Mouse (Mus musculus) neural tube, embryonic 12.5 days (tissue): ENCODE measurements around the gene Serinc5. TPM values are rescaled to one million over a fixed set of nuclear protein-coding genes. Genes with fewer than 3 reads are reported as not detected.

Experiments used
- ATAC-seq: fragments of 200-750 bp; cut with Nextera tagmentation; 2 replicates; pipeline ENCODE4 v1.8.0; 2017; ENCODE audit warnings: low read depth, mild to moderate bottlenecking, moderate TSS enrichment, moderate library complexity; ENCODE audit not compliant: low FRiP score
- H3K27ac ChIP-seq: fragments of 300-500 bp; sonication (generic); 2 replicates; pipeline ENCODE4 v1.5.1; 2016
- H3K27me3 ChIP-seq: fragments of 300-500 bp; sonication (generic); replicated peaks from 2 replicates; pipeline ENCODE4 v1.6.1; 2016; ENCODE audit warnings: mild to moderate bottlenecking
- H3K36me3 ChIP-seq: fragments of 300-500 bp; sonication (generic); 2 replicates; pipeline ENCODE4 v1.6.1; 2016; ENCODE audit warnings: mild to moderate bottlenecking
- H3K4me1 ChIP-seq: fragments of 300-500 bp; sonication (generic); 2 replicates; pipeline ENCODE4 v1.6.1; 2016
- H3K4me2 ChIP-seq: fragments of 300-500 bp; sonication (generic); replicated peaks from 2 replicates; pipeline ENCODE4 v1.6.1; 2016; ENCODE audit warnings: mild to moderate bottlenecking
- H3K4me3 ChIP-seq: fragments of 300-500 bp; sonication (generic); 2 replicates; pipeline ENCODE4 v1.5.1; 2016
- H3K9ac ChIP-seq: fragments of 300-500 bp; sonication (generic); 2 replicates; pipeline ENCODE4 v1.6.1; 2016; ENCODE audit warnings: mild to moderate bottlenecking
- H3K9me3 ChIP-seq: fragments of 300-500 bp; sonication (generic); 2 replicates; pipeline ENCODE4 v1.6.1; 2016; ENCODE audit warnings: mild to moderate bottlenecking
- WGBS: fragments of 180-500 bp; shearing (Covaris S2); methylation state at CpG from one replicate; pipeline ENCODE4 v1.1.7; 2016; 5-methylcytosine and 5-hydroxymethylcytosine counted together
- polyA plus RNA-seq: library from polyadenylated mRNA; unstranded; fragments of >200 nt; fragmentation: Nextera tagmentation; extraction: Ambion mirVana; gene quantifications from 2 replicates; pipeline ENCODE4 v1.2.1, GENCODE M21; 2016

Serinc5 gene
- polyA plus RNA-seq, 1 experiment from 2014 or later, result 27.9 TPM

DNA sequence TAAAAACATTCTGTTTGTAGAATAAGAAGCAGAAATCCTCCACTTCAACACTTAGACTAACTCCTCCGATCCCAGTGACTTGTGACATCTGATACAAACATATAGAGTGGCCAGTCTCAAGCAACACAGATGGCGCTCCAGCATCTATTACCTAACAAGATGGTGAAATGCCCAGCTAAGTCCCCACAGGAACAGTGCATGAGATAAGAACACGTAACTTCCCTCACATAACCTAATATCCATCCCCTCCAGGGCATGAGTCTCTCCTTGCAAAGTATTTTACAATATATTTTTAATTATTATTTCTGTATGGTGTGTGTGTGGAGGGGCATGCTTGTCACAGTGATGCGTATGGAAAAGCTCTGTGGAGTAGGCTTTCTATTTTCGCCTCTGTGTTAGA lies 15.8 kb downstream of the Serinc5 start:
- Histone ChIP-seq H3K27ac (no peak overlapping the region), H3K27me3 (no peaks in the 10 kb centered on the region), H3K9me3 (peaks cover 10% of the 10 kb centered on the region; the same call in 1 of the 2 replicates), H3K36me3 (peaks cover 31% of the 10 kb centered on the region), H3K9ac (no peak overlapping the region), H3K4me1 (peaks cover under 1% of the 10 kb centered on the region; the same call in 1 of the 2 replicates), H3K4me3 (no peak overlapping the region), H3K4me2 (no peak overlapping the region)
- WGBS, result 93% methylated on average over 5 of the region's 5 CpGs
- no peak for ATAC-seq

DNA sequence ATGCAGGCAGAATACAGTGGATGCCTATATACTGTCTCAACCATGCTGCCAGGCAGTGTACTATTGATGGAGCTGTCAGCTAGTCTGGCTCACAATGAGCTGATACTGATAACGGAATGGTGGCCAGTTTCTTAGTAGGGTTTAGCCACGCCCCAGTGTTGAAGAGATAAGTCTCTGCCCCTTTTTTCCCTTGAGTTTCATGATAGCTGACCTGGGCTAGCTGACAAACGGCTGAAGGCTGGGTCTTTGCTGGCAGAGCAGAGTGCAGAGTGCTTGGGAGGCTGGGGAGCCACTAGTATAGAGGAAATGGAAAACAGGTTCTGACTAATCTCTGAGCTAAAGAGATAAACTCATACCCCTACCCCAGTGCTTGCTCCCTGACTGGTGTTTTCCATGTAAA lies 18.6 kb downstream of the Serinc5 start:
- H3K36me3 ChIP-seq, result peaks cover 31% of the 10 kb centered on the region
- WGBS, result 95% methylated on average over 3 of the region's 3 CpGs

DNA sequence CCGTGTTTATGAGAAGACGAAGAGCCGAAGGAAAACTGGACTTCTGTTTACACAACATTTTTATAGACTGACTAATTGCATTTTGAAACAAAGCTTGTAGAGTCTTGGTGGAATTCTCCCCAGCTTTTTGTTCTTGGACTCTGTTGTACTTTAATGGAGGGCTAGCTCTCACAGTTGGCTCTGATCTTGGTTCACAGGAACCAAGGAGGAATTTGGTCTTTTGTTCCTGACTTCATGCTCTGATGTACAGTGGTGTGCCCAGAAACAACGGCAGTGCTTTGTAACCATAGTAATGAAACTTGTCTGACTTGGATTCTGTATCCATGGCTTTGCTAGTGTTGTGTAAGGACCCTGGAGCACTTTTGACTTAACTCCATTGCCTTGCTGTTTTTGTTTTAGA lies 20.6 kb downstream of the Serinc5 start:
- H3K9me3 ChIP-seq, result peaks cover 10% of the 10 kb centered on the region; the same call in 1 of the 2 replicates
- no peak overlapping the region for H3K27ac ChIP-seq
- no peaks in the 10 kb centered on the region for H3K27me3 ChIP-seq
- peaks cover 18% of the 10 kb centered on the region for H3K36me3 ChIP-seq
- no peak overlapping the region for H3K4me3 ChIP-seq
- H3K4me2 ChIP-seq, result no peak overlapping the region
- H3K4me1 ChIP-seq, result peaks cover 35% of the 10 kb centered on the region
- H3K9ac ChIP-seq, result no peak overlapping the region
- ATAC-seq, result no peak; the same call in 1 of the 2 replicates
- 53% methylated on average over 4 of the region's 4 CpGs for WGBS

More for the DNA sequence above, 18.6 kb downstream of the Serinc5 start:
- Histone ChIP-seq H3K27me3 (no peaks in the 10 kb centered on the region), H3K4me1 (peaks cover 23% of the 10 kb centered on the region), H3K9me3 (peaks cover 10% of the 10 kb centered on the region; the same call in 1 of the 2 replicates), H3K4me2 (no peak overlapping the region), H3K4me3 (no peak overlapping the region), H3K27ac (no peak overlapping the region), H3K9ac (no peak overlapping the region)
- ATAC-seq, result no peak

DNA sequence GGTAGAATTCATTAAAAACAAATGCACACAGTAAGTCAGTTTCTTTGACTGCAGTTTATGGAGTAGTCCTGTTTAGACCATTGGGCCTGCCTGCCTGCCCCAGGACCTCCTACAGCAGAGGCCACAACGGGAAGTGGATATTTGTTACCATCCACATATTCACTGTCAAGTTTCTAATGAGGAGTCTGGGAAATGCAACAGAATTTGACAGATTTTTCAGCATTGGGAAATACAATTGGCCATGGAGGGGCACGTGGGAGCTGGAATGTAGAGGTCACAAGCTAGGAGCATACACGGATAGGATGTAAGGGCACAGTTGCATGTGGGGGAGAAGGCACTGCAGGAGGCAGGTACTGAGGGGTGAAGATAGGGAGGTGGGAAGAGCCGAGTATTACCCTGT lies 21.7 kb downstream of the Serinc5 start:
- Histone ChIP-seq H3K9ac (0 out of 2 replicates have a peak overlapping the region, but pooled peaks have one; percentile 6), H3K27me3 (no peaks in the 10 kb centered on the region), H3K36me3 (peaks cover 7% of the 10 kb centered on the region), H3K27ac (no peak overlapping the region), H3K9me3 (peaks cover 10% of the 10 kb centered on the region; the same call in 1 of the 2 replicates), H3K4me2 (no peak overlapping the region), H3K4me1 (peaks cover 44% of the 10 kb centered on the region), H3K4me3 (no peak overlapping the region)
- ATAC-seq, result no peak
- 42% methylated on average over 4 of the region's 4 CpGs for WGBS

DNA sequence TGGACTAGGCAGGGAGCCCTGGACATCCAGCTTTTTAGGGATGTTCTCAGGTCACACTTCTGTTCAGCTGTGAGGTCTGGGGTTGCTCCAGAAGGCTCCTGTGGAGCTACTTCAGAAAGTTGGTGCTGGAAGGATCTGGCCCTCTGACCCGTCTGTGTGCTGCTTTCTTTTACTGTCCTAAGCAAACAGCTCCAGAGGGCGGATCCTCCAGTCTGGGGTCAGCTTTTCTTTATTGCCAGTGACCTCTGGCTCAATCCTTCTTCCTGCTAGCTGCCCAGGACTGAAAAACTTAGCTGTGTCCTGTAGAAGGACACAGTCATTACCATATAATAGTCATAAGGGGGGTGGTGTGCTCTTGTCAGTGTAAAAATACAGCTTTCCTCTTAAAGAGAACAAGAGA lies 24.1 kb downstream of the Serinc5 start:
- H3K9ac ChIP-seq, result no peak overlapping the region
- no peak overlapping the region for H3K4me2 ChIP-seq
- no peaks in the 10 kb centered on the region for H3K36me3 ChIP-seq
- WGBS, result 6% methylated on average over 2 of the region's 2 CpGs
- H3K27me3 ChIP-seq, result no peaks in the 10 kb centered on the region
- no peak overlapping the region for H3K4me3 ChIP-seq
- peaks cover 56% of the 10 kb centered on the region for H3K4me1 ChIP-seq
- H3K9me3 ChIP-seq, result peaks cover 2% of the 10 kb centered on the region; the same call in 1 of the 2 replicates
- ATAC-seq, result no peak
- H3K27ac ChIP-seq, result no peak overlapping the region

DNA sequence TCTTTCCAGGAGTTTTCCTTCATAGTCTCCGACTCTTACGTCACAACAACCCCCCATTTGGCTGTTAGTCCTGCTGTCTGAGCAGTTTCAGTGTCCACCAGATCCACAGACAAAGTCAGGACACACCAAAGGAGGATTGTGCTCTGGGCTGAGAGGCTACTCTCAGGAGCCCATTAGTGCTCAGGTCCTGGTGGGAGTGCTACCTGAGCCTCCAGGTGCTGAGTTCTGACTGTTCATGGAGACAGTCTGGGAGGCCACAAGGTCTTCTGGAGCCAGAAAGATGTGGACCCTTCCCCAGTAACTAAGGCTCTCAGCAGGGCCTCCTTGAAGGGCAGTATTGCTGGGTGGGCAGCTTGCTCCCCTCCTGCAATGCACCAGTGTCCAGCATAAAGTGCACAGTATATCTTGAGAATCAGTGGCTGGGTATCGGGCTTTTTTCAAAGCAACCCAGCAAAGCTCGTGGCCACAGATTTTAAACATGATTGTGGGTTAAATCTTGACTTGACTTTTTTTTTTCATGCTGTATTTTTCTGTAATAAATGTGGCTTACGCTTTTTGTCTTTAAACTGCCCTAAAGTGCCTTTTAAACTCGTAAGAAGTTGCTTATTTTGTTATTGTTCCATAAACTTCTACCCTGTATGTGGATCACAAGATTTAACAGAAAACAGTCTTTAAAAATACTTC lies 25.5 kb downstream of the Serinc5 start:
- ATAC-seq, result no peak
- WGBS, result 61% methylated on average over 6 of the region's 6 CpGs
- Histone ChIP-seq H3K4me2 (no peak overlapping the region), H3K4me3 (no peak overlapping the region), H3K27me3 (no peaks in the 10 kb centered on the region), H3K9me3 (no peaks in the 10 kb centered on the region), H3K27ac (0 out of 2 replicates have a peak overlapping the region, but pooled peaks have one; percentile 26), H3K9ac (no peak overlapping the region), H3K36me3 (no peaks in the 10 kb centered on the region), H3K4me1 (peaks cover 56% of the 10 kb centered on the region)

DNA sequence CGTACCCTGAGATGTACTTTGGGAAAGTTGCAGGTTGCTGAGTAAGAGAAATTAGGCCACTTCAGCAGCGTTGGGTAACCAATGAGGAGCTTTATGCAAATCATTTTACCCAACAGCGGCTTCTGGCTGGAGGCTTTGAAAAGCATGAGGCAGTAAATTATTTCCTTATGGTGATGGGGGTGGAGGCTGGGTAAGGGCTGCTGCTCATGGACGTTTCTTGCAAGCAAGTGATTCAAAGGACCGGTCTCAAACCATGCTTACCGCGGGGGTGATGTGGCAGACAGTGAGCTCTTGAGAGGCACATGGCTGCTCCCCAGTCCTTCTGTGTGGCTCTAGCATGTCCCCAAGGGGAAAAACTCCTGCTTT lies 26.0 kb downstream of the Serinc5 start:
- Histone ChIP-seq H3K9me3 (no peaks in the 10 kb centered on the region), H3K27ac (no peak overlapping the region), H3K9ac (no peak overlapping the region), H3K27me3 (no peaks in the 10 kb centered on the region), H3K4me2 (peak overlapping the region; percentile 45), H3K4me3 (no peak overlapping the region), H3K4me1 (peaks cover 53% of the 10 kb centered on the region), H3K36me3 (no peaks in the 10 kb centered on the region)
- WGBS, result under 1% methylated on average over 7 of the region's 7 CpGs
- peak; percentile 87 for ATAC-seq

DNA sequence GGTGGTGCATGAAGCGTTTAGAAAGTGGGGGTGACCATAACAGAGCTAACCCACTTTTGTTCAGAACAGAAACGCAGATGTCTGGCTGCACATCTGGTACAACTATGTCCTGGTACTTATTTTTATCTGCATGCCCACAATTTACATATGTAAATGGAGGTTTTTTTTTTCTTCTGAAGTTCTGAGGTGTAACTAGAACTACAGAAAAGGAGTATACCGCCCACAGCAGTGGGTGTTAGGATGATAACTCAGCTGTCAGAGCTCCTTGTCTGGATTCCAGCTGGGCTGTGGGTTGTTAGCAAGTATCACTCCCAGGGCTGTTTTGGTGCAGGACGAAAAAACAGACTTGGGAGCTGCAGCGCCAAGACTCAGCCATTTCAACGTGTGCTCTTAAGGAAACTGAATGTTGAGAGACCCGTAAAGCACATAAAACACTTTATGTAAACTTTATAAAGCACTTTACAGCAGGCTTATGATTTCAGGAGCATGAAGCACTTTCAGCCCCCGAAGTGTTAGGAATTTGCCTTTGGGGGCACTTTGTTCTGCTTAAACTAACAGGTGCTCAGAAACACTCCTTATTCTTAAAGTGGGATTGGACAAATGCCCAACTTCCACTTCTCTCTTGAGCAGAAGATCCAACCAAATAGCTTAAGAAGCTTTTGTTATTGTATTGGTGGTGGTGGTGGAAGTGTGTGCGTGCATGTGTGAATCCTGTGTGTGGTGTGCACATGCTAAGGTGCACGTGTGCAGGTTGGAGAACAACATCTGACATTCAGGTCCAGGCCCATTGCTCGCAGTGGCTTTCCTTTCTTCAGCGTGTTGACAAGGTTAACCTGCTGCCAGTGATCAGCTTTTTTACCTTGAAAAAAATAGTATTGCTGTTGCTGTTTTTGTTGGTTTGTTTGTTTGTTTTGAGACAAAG lies 28.5 kb downstream of the Serinc5 start:
- WGBS, result 63% methylated on average over 12 of the region's 12 CpGs
- Histone ChIP-seq H3K36me3 (no peaks in the 10 kb centered on the region), H3K4me1 (peaks cover 33% of the 10 kb centered on the region), H3K4me2 (no peak overlapping the region), H3K27me3 (no peaks in the 10 kb centered on the region), H3K27ac (no peak overlapping the region), H3K9ac (no peak overlapping the region), H3K4me3 (no peak overlapping the region), H3K9me3 (no peaks in the 10 kb centered on the region)
- ATAC-seq, result no peak

DNA sequence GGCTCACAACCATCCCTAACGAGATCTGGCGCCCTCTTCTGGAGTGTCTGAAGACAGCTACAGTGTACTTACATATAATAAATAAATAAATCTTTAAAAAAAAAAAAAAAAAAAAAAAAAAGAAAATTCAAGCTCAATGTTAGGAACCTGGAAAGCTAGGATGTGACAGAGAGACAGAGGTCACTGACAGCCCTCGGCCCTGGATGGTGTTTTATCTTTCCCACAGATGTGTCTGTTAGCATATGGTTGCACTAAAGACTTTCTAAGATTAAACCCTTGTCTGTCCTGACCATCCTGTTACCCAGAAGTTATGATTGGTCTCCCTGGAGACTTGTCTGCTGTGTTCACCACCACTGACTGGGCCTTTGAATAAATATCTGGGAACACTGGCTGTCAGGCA lies 33.3 kb downstream of the Serinc5 start:
- Histone ChIP-seq H3K4me2 (no peak overlapping the region), H3K9me3 (no peaks in the 10 kb centered on the region), H3K27ac (no peak overlapping the region), H3K27me3 (no peaks in the 10 kb centered on the region), H3K36me3 (no peaks in the 10 kb centered on the region), H3K9ac (no peak overlapping the region), H3K4me3 (no peak overlapping the region), H3K4me1 (peaks cover 6% of the 10 kb centered on the region; the same call in 1 of the 2 replicates)
- ATAC-seq, result no peak
- 82% methylated on average over 3 of the region's 3 CpGs for whole genome bisulfite sequencing

DNA sequence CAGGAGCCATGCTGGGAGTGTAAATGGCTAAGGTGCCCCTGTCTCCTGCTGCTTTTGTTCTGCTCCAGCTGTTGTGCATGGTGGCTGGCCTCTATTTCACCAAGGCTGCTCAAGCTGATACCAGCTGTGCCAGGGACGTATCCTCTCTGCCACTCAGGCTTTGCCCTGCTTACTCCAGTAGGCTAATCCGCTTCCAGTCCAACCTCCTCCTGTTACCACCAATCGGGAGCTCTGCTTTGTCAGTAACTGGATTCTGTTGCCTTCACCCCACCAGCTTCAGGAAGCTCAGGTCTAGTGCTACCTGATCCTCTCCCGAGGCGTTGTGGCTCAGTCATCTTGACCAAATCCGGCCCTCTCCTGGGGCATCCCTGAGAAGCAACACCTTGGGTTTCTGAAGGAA lies 33.9 kb downstream of the Serinc5 start:
- Histone ChIP-seq H3K4me3 (no peak overlapping the region), H3K4me1 (0 out of 2 replicates have a peak, but pooled peaks cover under 1% of the 10 kb centered on the region), H3K27me3 (no peaks in the 10 kb centered on the region), H3K4me2 (no peak overlapping the region), H3K9ac (no peak overlapping the region), H3K9me3 (no peaks in the 10 kb centered on the region), H3K36me3 (no peaks in the 10 kb centered on the region), H3K27ac (no peak overlapping the region)
- WGBS, result 80% methylated on average over 6 of the region's 6 CpGs
- no peak; the same call in 1 of the 2 replicates for ATAC-seq

DNA sequence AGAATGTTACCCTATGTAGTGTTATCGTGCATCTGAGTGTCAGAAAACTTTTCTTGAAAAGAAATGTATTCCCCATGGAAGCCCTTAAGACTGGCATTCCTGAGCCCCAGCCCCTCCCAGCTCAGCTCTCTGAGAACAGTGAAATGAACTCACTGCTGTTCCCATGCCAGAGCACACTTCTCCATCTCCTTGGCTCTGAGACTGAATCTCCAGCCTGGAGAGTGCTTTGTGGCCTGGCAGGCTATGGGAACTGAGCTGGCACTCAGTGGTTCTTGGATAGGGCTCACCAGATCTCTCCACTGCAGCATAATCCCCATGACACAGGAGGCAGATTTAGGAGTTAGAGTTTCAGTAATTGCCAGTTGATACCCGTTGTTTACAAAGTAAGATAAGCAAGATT lies 36.8 kb downstream of the Serinc5 start:
- no peak overlapping the region for H3K27ac ChIP-seq

DNA sequence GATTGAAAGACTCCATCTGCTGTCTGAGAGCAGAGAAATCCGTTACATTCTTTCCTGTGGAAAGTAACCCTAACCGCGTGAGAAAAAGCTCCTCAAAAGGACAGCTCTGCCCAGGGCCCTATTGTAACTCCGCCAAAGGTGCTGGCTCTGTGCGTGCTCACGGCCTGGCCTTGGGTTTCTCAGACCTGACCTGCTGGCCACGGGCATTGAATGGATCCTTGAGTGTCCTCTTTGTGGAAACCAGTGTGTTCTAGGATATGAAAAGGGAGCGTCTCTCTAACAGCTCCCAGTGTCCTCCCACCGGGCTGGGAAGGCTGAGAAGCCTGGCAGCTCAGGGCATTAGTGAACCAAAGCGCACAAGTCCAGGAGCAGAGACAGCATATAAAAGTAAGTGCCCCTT lies 38.2 kb downstream of the Serinc5 start:
- Histone ChIP-seq H3K9me3 (no peaks in the 10 kb centered on the region), H3K36me3 (no peaks in the 10 kb centered on the region), H3K4me2 (no peak overlapping the region), H3K27ac (no peak overlapping the region), H3K9ac (no peak overlapping the region), H3K27me3 (no peaks in the 10 kb centered on the region), H3K4me1 (peaks cover 6% of the 10 kb centered on the region; the same call in 1 of the 2 replicates), H3K4me3 (no peak overlapping the region)
- no peak for ATAC-seq
- 84% methylated on average over 10 of the region's 10 CpGs for WGBS

More for the DNA sequence above, 36.8 kb downstream of the Serinc5 start:
- no peaks in the 10 kb centered on the region for H3K36me3 ChIP-seq
- H3K9ac ChIP-seq, result no peak overlapping the region
- WGBS, result 92% methylated on average over 2 of the region's 2 CpGs
- no peak for ATAC-seq
- H3K4me1 ChIP-seq, result no peaks in the 10 kb centered on the region
- no peak overlapping the region for H3K4me3 ChIP-seq
- H3K4me2 ChIP-seq, result no peak overlapping the region
- no peaks in the 10 kb centered on the region for H3K27me3 ChIP-seq
- no peaks in the 10 kb centered on the region for H3K9me3 ChIP-seq
